23 mouse cellular contexts compared by ENCODE assay signal in genomic region chr11:38673367-38674056, GRCm38 (mm10).
DNase-seq lines count a peak whose midpoint lies in the region; ATAC-seq and TF ChIP-seq lines count a peak whose summit lies in the region.
"Had no signal": no experiment of that assay in that cellular context is flagged by ENCODE, and none has a peak within 500 bp of the region (broad histone marks: within the 10 kb centered on the region; RNA-seq: fewer than 3 reads in every experiment).

No protein-coding gene starts in this region.

- WGBS in embryonic facial prominence, embryonic 14.5 days, result 37% methylated on average over 5 of the region's 5 CpGs
- WGBS in embryonic facial prominence, embryonic 10.5 days, result 66% methylated on average over 5 of the region's 5 CpGs

- TF ChIP-seq POLR2A in MEL (IDR thresholded peaks at IDR 0.05; ENCODE audit: control insufficient read depth in 1 of 2, insufficient read depth in 1 of 2, low read depth in 1 of 2, low read length in 2 of 2, poor library complexity in 1 of 2), result no peak

- H3K79me2 ChIP-seq in MEL (ENCODE audit: control insufficient read depth, insufficient read depth, low read length, poor library complexity), result no peaks in the 10 kb centered on the region

- no peak for TF ChIP-seq CTCF in MEL (IDR thresholded peaks at IDR 0.05 in 2 of 3, conservative IDR thresholded peaks at IDR 0.05 in 1 of 3; ENCODE audit: control insufficient read depth in 1 of 3, insufficient read depth in 1 of 3, low read depth in 2 of 3, low read length in 3 of 3, poor library complexity in 1 of 3, severe bottlenecking in 1 of 3)

- DNase-seq in embryonic facial prominence, embryonic 14.5 days (ENCODE audit: low spot score), result peak; percentile 9
- no peak for DNase-seq in embryonic facial prominence, embryonic 10.5 days (ENCODE audit: low spot score)
- DNase-seq in layer of hippocampus, adult 11-12 months (ENCODE audit: low spot score), result peak; percentile 41
- no peak for DNase-seq in layer of hippocampus, postnatal 25 days (ENCODE audit: extremely low spot score in 1 of 2, low spot score in 1 of 2)
- DNase-seq in MEL (ENCODE audit: low read depth, low spot score), result no peak
- peak; percentile 35 for DNase-seq in layer of hippocampus, adult 9-10 months (ENCODE audit: low spot score)
- no peak for DNase-seq in cerebellum, adult 11 months
- DNase-seq in kidney, postnatal 4 days, result no peak
- DNase-seq: cerebellum, adult 9-11 months; gastrocnemius, postnatal 25 days; heart, postnatal 10 days; kidney, adult 8-10 months; kidney, postnatal 25 days; liver, embryonic 13.5 days; spleen, adult 18-20 months had no signal

- H3K9ac ChIP-seq in embryonic facial prominence, embryonic 14.5 days (ENCODE audit: low read depth, low read length), result no peak overlapping the region
- H3K9ac ChIP-seq in MEL (ENCODE audit: control insufficient read depth, low read depth, low read length, poor library complexity, severe bottlenecking), result no peak overlapping the region
- H3K9ac ChIP-seq: embryonic facial prominence, embryonic 13.5 days; hindbrain, embryonic 12.5 days; liver, embryonic 13.5 days; lung, embryonic 15.5 days; midbrain, embryonic 15.5 days; neural tube, embryonic 15.5 days had no signal

- H3K27ac ChIP-seq in embryonic facial prominence, embryonic 14.5 days (replicated peaks; ENCODE audit: low read depth, low read length), result no peak overlapping the region
- H3K27ac ChIP-seq in embryonic facial prominence, embryonic 10.5 days (replicated peaks), result no peak overlapping the region
- no peak overlapping the region for H3K27ac ChIP-seq in MEL (ENCODE audit: control insufficient read depth, low read depth, low read length)
- H3K27ac ChIP-seq: embryonic facial prominence, embryonic 13.5 days; heart, embryonic 10.5 days; hindbrain, embryonic 12.5 days; liver, embryonic 13.5 days; lung, embryonic 15.5 days; midbrain, embryonic 15.5 days; neural tube, embryonic 15.5 days had no signal

- no peak for ATAC-seq in embryonic facial prominence, embryonic 14.5 days (ENCODE audit: low read depth)
- ATAC-seq: inflammation-experienced regulatory T-cells, adult 6 months; midbrain, embryonic 15.5 days had no signal

- no peaks in the 10 kb centered on the region for H3K4me1 ChIP-seq in embryonic facial prominence, embryonic 14.5 days (ENCODE audit: control insufficient read depth, insufficient read depth, low read length)
- no peaks in the 10 kb centered on the region for H3K4me1 ChIP-seq in embryonic facial prominence, embryonic 10.5 days
- H3K4me1 ChIP-seq in MEL (ENCODE audit: control insufficient read depth in 1 of 2, insufficient read depth in 2 of 2, low read length in 2 of 2), result no peaks in the 10 kb centered on the region
- H3K4me1 ChIP-seq: embryonic facial prominence, embryonic 13.5 days; heart, embryonic 10.5 days; hindbrain, embryonic 12.5 days; liver, embryonic 13.5 days; lung, embryonic 15.5 days; midbrain, embryonic 15.5 days; neural tube, embryonic 15.5 days had no signal

- H3K9me3 ChIP-seq in embryonic facial prominence, embryonic 14.5 days (ENCODE audit: control insufficient read depth, low read length), result no peaks in the 10 kb centered on the region
- H3K9me3 ChIP-seq in embryonic facial prominence, embryonic 10.5 days, result 0 out of 2 replicates have a peak, but pooled peaks cover 3% of the 10 kb centered on the region
- no peaks in the 10 kb centered on the region for H3K9me3 ChIP-seq in MEL (replicated peaks; ENCODE audit: insufficient read depth, low read length)
- H3K9me3 ChIP-seq: embryonic facial prominence, embryonic 13.5 days; G1E; heart, embryonic 10.5 days; hindbrain, embryonic 12.5 days; liver, embryonic 13.5 days; lung, embryonic 15.5 days; midbrain, embryonic 15.5 days; neural tube, embryonic 15.5 days had no signal

- no peak overlapping the region for H3K4me2 ChIP-seq in embryonic facial prominence, embryonic 14.5 days (ENCODE audit: low read depth, low read length)
- H3K4me2 ChIP-seq: embryonic facial prominence, embryonic 13.5 days; hindbrain, embryonic 12.5 days; liver, embryonic 13.5 days; lung, embryonic 15.5 days; midbrain, embryonic 15.5 days; neural tube, embryonic 15.5 days had no signal

- no peaks in the 10 kb centered on the region for H3K36me3 ChIP-seq in embryonic facial prominence, embryonic 14.5 days (ENCODE audit: control insufficient read depth, insufficient read depth, low read length)
- H3K36me3 ChIP-seq in embryonic facial prominence, embryonic 10.5 days (replicated peaks), result no peaks in the 10 kb centered on the region
- no peaks in the 10 kb centered on the region for H3K36me3 ChIP-seq in MEL (ENCODE audit: control insufficient read depth in 1 of 2, insufficient read depth in 2 of 2, low read length in 2 of 2)
- H3K36me3 ChIP-seq: embryonic facial prominence, embryonic 13.5 days; G1E; heart, embryonic 10.5 days; hindbrain, embryonic 12.5 days; liver, embryonic 13.5 days; lung, embryonic 15.5 days; midbrain, embryonic 15.5 days; neural tube, embryonic 15.5 days had no signal

- no peak for TF ChIP-seq EP300 in MEL (IDR thresholded peaks at IDR 0.05; ENCODE audit: low read depth in 1 of 2, low read length in 2 of 2)

- TF ChIP-seq RAD21 in MEL (IDR thresholded peaks at IDR 0.05; ENCODE audit: low read depth, low read length), result no peak

- H3K27me3 ChIP-seq in embryonic facial prominence, embryonic 14.5 days (replicated peaks; ENCODE audit: control insufficient read depth, insufficient read depth, low read length), result no peaks in the 10 kb centered on the region
- no peaks in the 10 kb centered on the region for H3K27me3 ChIP-seq in embryonic facial prominence, embryonic 10.5 days (replicated peaks; ENCODE audit: low read depth, poor library complexity, severe bottlenecking)
- H3K27me3 ChIP-seq in MEL (ENCODE audit: control insufficient read depth in 1 of 2, insufficient read depth in 2 of 2, low read length in 2 of 2), result no peaks in the 10 kb centered on the region
- H3K27me3 ChIP-seq: embryonic facial prominence, embryonic 13.5 days; hindbrain, embryonic 12.5 days; liver, embryonic 13.5 days; lung, embryonic 15.5 days; midbrain, embryonic 15.5 days; neural tube, embryonic 15.5 days had no signal

- H3K4me3 ChIP-seq in embryonic facial prominence, embryonic 14.5 days (ENCODE audit: low read depth, low read length), result no peak overlapping the region
- no peak overlapping the region for H3K4me3 ChIP-seq in embryonic facial prominence, embryonic 10.5 days
- peak overlapping the region; percentile 32 to 35; a peak in 3 of 4 replicates for H3K4me3 ChIP-seq in MEL (ENCODE audit: control insufficient read depth in 1 of 2, insufficient read depth in 1 of 2, low read depth in 2 of 2, low read length in 2 of 2)
- H3K4me3 ChIP-seq: embryonic facial prominence, embryonic 13.5 days; heart, embryonic 10.5 days; hindbrain, embryonic 12.5 days; liver, embryonic 13.5 days; lung, embryonic 15.5 days; midbrain, embryonic 15.5 days; neural tube, embryonic 15.5 days had no signal

TF ChIP-seq in MEL, 35 proteins besides CTCF, POLR2A, EP300 and RAD21:
- TF ChIP-seq UBTF (IDR thresholded peaks at IDR 0.05; ENCODE audit: borderline replicate concordance, insufficient read depth, low read depth, low read length) (no peak), E2F4 (IDR thresholded peaks at IDR 0.05; ENCODE audit: borderline replicate concordance, low read depth, low read length) (no peak), RCOR1 (IDR thresholded peaks at IDR 0.05; ENCODE audit: low read depth, low read length) (no peak), ZC3H11A (IDR thresholded peaks at IDR 0.05; ENCODE audit: low read depth, low read length) (no peak), SMC3 (IDR thresholded peaks at IDR 0.05; ENCODE audit: low read depth, low read length) (no peak), MAZ (IDR thresholded peaks at IDR 0.05; ENCODE audit: low read depth, low read length) (no peak), GATA1 (IDR thresholded peaks at IDR 0.05; ENCODE audit: low read depth, low read length) (no peak), HCFC1 (IDR thresholded peaks at IDR 0.05; ENCODE audit: low read depth, low read length) (no peak), MYC (IDR thresholded peaks at IDR 0.05; ENCODE audit: low read depth, low read length) (no peak), CHD1 (IDR thresholded peaks at IDR 0.05; ENCODE audit: low read depth, low read length) (no peak), JUND (IDR thresholded peaks at IDR 0.05; ENCODE audit: low read depth, low read length) (no peak), NELFE (IDR thresholded peaks at IDR 0.05; ENCODE audit: low read depth, low read length) (no peak), MAFK (IDR thresholded peaks at IDR 0.05; ENCODE audit: borderline replicate concordance, low read depth, low read length) (no peak)
TF ChIP-seq in MEL: peak in this region for 0.

Comparison
In these comparisons a context has a peak if more than half of its experiments do, and no peak if none do; other contexts are left out.
1. DNase-seq: peak in embryonic facial prominence, embryonic 14.5 days (single experiment), layer of hippocampus, adult 11-12 months (single experiment) and layer of hippocampus, adult 9-10 months (single experiment); none in embryonic facial prominence, embryonic 10.5 days (single experiment), layer of hippocampus, postnatal 25 days (0 of 2), MEL (single experiment), cerebellum, adult 11 months (single experiment) and kidney, postnatal 4 days (0 of 2).
2. H3K4me3 ChIP-seq: peak in MEL (2 of 2); none in embryonic facial prominence, embryonic 14.5 days (single experiment) and embryonic facial prominence, embryonic 10.5 days (single experiment).